Mouse (Mus musculus) ES-E14 (cell line): ENCODE data around the gene Fezf2.

Experiments
- CHD2 ChIP-seq: IDR thresholded peaks from 2 replicates; pipeline ENCODE4 v1.6.1; 2014; ENCODE audit warnings: mild to moderate bottlenecking, low read depth, low read length, inconsistent platforms
- ZC3H11A ChIP-seq: IDR thresholded peaks from 2 replicates; pipeline ENCODE4 v1.6.1; 2012; ENCODE audit warnings: low read depth, mild to moderate bottlenecking, inconsistent platforms, low read length, borderline replicate concordance
- ZNF384 ChIP-seq: IDR thresholded peaks from 2 replicates; pipeline ENCODE4 v1.6.1; 2012; ENCODE audit warnings: low read depth, low read length, inconsistent platforms

- TF ChIP-seq CHD2 (no peak), ZNF384 (no peak), ZC3H11A (no peak)
These were observed 2.4 kb upstream of the Fezf2 start for GRCm38 (mm10) chr14:12350271-12350916.
